Mouse (Mus musculus) subcutaneous adipose tissue, adult 2 months (tissue): ENCODE data around the gene Mob1a. TPM values are rescaled to one million over a fixed set of nuclear protein-coding genes. Genes with fewer than 3 reads are reported as not detected.

ENCODE experiments used
- polyA plus RNA-seq: library from polyadenylated mRNA; depleted of rRNA; stranded (reverse); fragments of >200 nt; gene quantifications from 2 replicates; pipeline ENCODE4 v1.2.3, GENCODE M21; 2012; ENCODE audit warnings: low replicate concordance; rRNA removed

Gene Mob1a
- polyA plus RNA-seq: 34.8 and 47.1 TPM in 2 replicates

DNA sequence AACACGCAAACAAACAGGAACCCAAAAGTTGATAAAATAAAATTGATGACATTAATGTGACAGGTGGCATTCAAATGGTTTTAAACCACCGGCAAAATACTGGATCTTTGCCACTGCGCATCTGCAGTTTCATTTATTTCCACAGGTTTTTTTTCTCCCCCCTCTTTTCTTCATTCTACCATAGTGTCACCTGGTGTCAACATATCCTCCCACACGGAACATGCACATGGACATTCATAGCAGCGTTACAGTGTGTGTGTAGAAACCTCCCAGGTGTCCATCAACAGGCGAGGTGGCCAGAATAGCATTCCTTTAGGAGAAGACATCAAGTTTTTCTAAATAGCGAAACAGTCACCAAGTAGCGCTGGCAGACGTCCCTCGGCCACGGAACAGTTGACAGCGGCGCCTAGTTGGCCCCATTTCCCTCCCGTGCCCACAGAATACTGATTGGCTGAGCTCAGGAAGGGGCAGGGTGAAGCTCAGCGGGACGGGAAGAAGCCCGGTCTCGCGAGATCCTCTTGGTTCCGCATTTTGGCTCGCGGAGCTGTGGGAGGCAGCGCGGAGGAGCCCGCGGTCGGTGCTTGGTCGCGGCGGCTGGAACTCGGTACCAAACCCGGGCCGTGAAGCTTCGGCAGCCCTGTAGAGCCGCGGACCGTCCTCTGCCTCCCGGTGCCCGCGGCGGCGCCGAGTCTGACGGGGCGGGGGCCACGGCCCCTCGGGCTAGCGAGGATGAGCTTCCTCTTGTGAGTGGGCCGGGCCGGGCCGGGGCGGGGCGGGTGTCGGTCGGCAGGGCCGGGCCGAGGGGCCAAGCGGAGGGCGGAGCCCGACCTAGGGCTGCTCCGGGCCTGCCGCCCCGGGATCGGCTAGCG is at the start of gene Mob1a, which contains the start of gene Mthfd2:
Mob1a (plus strand) TSS at position 492 of the 869 bp plus-strand sequence.
Mthfd2 (minus strand) TSS at position 384 of the 869 bp plus-strand sequence.

DNA sequence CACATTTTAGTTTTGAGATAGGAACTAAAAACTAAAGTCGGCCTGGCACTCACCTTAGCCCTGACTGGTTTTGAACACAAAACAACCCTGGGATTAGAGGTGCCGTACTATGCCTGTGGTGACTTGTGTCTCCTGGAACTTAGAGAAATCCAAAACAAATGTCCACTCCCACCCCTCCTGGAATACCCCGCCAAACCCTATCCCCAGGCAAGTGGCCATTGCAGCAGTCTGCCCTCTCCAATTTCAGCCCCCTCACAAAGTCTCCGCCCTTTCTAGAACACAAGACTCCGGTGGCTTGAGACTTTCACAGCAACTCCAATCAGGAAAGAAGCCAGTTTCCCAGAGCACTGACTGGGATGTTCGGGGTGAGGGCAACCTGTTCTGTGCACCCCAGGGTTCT is 23.1 kb downstream of the Mob1a start, which contains the start of gene Bola3:
Bola3 (plus strand) TSS at position 275 of the 400 bp plus-strand sequence.

Other genes with a start within 250 kb of the Mob1a start
- 21.1 and 28.1 TPM in 2 replicates for gene Pcgf1, start 248.1 kb upstream of the Mob1a start, polyA plus RNA-seq
- gene Lbx2, start 239.6 kb upstream of the Mob1a start, polyA plus RNA-seq: 2.4 and 3.2 TPM in 2 replicates
- 4.7 and 10.3 TPM in 2 replicates for gene Ccdc142, start 224.4 kb upstream of the Mob1a start, polyA plus RNA-seq
- 4.1 and 7.8 TPM in 2 replicates for gene Gm42688, start 224.4 kb upstream of the Mob1a start, polyA plus RNA-seq
- 76.4 and 94.6 TPM in 2 replicates for gene Mrpl53, start 217.0 kb upstream of the Mob1a start, polyA plus RNA-seq
- 27.7 and 77.1 TPM in 2 replicates for gene Mogs, start 210.5 kb upstream of the Mob1a start, polyA plus RNA-seq
- gene Wbp1, start 204.5 kb upstream of the Mob1a start, polyA plus RNA-seq: 165 and 170 TPM in 2 replicates
- 13.5 and 28.2 TPM in 2 replicates for gene Ino80b, start 200.6 kb upstream of the Mob1a start, polyA plus RNA-seq
- gene Rtkn, start 190.6 kb upstream of the Mob1a start, polyA plus RNA-seq: 19.8 and 52.2 TPM in 2 replicates
- 1.1 and 6.5 TPM in 2 replicates for gene Wdr54, start 169.6 kb upstream of the Mob1a start, polyA plus RNA-seq
- 0.11 and 0.48 TPM in 2 replicates for gene 1700003E16Rik, start 169.6 kb upstream of the Mob1a start, polyA plus RNA-seq
- gene Dctn1, start 160.1 kb upstream of the Mob1a start, polyA plus RNA-seq: 126 and 138 TPM in 2 replicates
- gene Slc4a5, start 106.2 kb upstream of the Mob1a start, polyA plus RNA-seq: 0.05 and 0.11 TPM in 2 replicates
- 3.6 and 9.0 TPM in 2 replicates for gene Mthfd2, start 108 bp upstream of the Mob1a start, polyA plus RNA-seq
- gene Bola3, start 23.1 kb downstream of the Mob1a start, polyA plus RNA-seq: 19.9 and 37.7 TPM in 2 replicates
- gene Tet3, start 133.1 kb downstream of the Mob1a start, polyA plus RNA-seq: 9.5 and 16.1 TPM in 2 replicates
- 81.5 and 83.6 TPM in 2 replicates for gene Dguok, start 181.0 kb downstream of the Mob1a start, polyA plus RNA-seq
- gene Actg2, start 210.2 kb downstream of the Mob1a start, polyA plus RNA-seq: 37.2 and 899 TPM in 2 replicates
- gene Stambp, start 246.7 kb downstream of the Mob1a start, polyA plus RNA-seq: 21.4 TPM in 2 replicates